Mouse (Mus musculus): ENCODE results near the gene Ghdc. TPM values are rescaled to one million over a fixed set of nuclear protein-coding genes. Genes with fewer than 3 reads are reported as not detected.

The Ghdc gene
- polyA plus RNA-seq, 1 experiment, result 18.2 TPM

GRCm38 (mm10) chr11:100716649-100717048, 54.1 kb downstream of the Ghdc start:
- no peak for DNase-seq
- TF ChIP-seq CTCF (IDR thresholded peaks at IDR 0.05; ENCODE audit: insufficient read depth, low read length), result no peak
- no peak for TF ChIP-seq POLR2A (IDR thresholded peaks at IDR 0.05; ENCODE audit: borderline replicate concordance, extremely low read depth, low read depth, low read length)
- peaks cover 30% of the 10 kb centered on the region for H3K4me1 ChIP-seq (ENCODE audit: control insufficient read depth, insufficient read depth, low read length)
- no peak overlapping the region for H3K4me3 ChIP-seq (replicated peaks; ENCODE audit: extremely low read depth, low read depth, low read length)
- WGBS, result 74% methylated on average over 3 of the region's 3 CpGs

Other genes with a start within 250 kb of the Ghdc start
- 166 and 217 TPM in 2 replicates for gene Acly, start 243.0 kb downstream of the Ghdc start, polyA plus RNA-seq (2012; rRNA removed)
- gene Ttc25, start 225.3 kb downstream of the Ghdc start, polyA plus RNA-seq (2012; rRNA removed), result 1.8 and 3.4 TPM in 2 replicates
- gene Cnp, start 196.1 kb downstream of the Ghdc start, polyA plus RNA-seq (2012; rRNA removed), result 27.5 and 29.9 TPM in 2 replicates
- 59.4 and 84.5 TPM in 2 replicates for gene Nkiras2, start 151.7 kb downstream of the Ghdc start, polyA plus RNA-seq (2012; rRNA removed)
- gene Dnajc7, start 150.8 kb downstream of the Ghdc start, polyA plus RNA-seq (2012; rRNA removed), result 29.8 and 56.5 TPM in 2 replicates
- gene Zfp385c, start 78.5 kb downstream of the Ghdc start, polyA plus RNA-seq (2012; rRNA removed), result 0.36 and 4.9 TPM in 2 replicates
- 8.2 and 9.8 TPM in 2 replicates for gene Dhx58, start 66.7 kb downstream of the Ghdc start, polyA plus RNA-seq (2012; rRNA removed)
- gene Kat2a, start 58.5 kb downstream of the Ghdc start, polyA plus RNA-seq (2012; rRNA removed), result 27.3 and 28.2 TPM in 2 replicates
- 0.36 TPM in 1 of 2 replicates, not detected in the other for gene Hspb9, start 57.1 kb downstream of the Ghdc start, polyA plus RNA-seq (2012; rRNA removed)
- gene Rab5c, start 32.7 kb downstream of the Ghdc start, polyA plus RNA-seq (2012; rRNA removed), result 235 and 252 TPM in 2 replicates
- gene Kcnh4, start 11.0 kb downstream of the Ghdc start, polyA plus RNA-seq (2012; rRNA removed), result 1.1 and 1.8 TPM in 2 replicates
- not detected in 2 replicates for gene Hcrt, start 8.0 kb downstream of the Ghdc start, polyA plus RNA-seq (2012; rRNA removed)
- 38.8 and 44.7 TPM in 2 replicates for gene Stat5b, start 79.8 kb upstream of the Ghdc start, polyA plus RNA-seq (2012; rRNA removed)
- gene Stat5a, start 88.4 kb upstream of the Ghdc start, polyA plus RNA-seq (2012; rRNA removed), result 19.0 and 20.4 TPM in 2 replicates
- gene Stat3, start 168.6 kb upstream of the Ghdc start, polyA plus RNA-seq (2012; rRNA removed), result 115 and 147 TPM in 2 replicates
- 270 and 280 TPM in 2 replicates for gene Cavin1, start 199.9 kb upstream of the Ghdc start, polyA plus RNA-seq (2012; rRNA removed)
- 81.9 and 102 TPM in 2 replicates for gene Atp6v0a1, start 238.5 kb upstream of the Ghdc start, polyA plus RNA-seq (2012; rRNA removed)

Data from lung, adult 2 months (tissue).